Mouse (Mus musculus) midbrain, embryonic 14.5 days (tissue): ENCODE results near the gene Sbf2. TPM values are rescaled to one million over a fixed set of nuclear protein-coding genes. Genes with fewer than 3 reads are reported as not detected.

ENCODE experiments used
- polyA plus RNA-seq: library from polyadenylated mRNA; unstranded; fragments of >200 nt; fragmentation: Nextera tagmentation; extraction: Ambion mirVana; gene quantifications from 2 replicates; pipeline ENCODE4 v1.2.1, GENCODE M21; 2014

Sbf2 gene
- polyA plus RNA-seq, 1 experiment from 2014 or later: 73.5 TPM

Other genes starting within 250 kb of the Sbf2 start
- gene Adm, start 12.7 kb upstream of the Sbf2 start, polyA plus RNA-seq: 1.4 and 3.2 TPM in 2 replicates
- 7.8 and 8.2 TPM in 2 replicates for gene Ampd3, start 153.3 kb upstream of the Sbf2 start, polyA plus RNA-seq
- gene Rnf141, start 229.5 kb upstream of the Sbf2 start, polyA plus RNA-seq: 24.0 and 38.3 TPM in 2 replicates
- gene Lyve1, start 248.3 kb upstream of the Sbf2 start, polyA plus RNA-seq: 4.7 TPM in 1 of 2 replicates, not detected in the other